Mouse (Mus musculus) erythroblast, embryonic 14.5 days (primary cell): ENCODE measurements around the gene Gm49368. TPM values are rescaled to one million over a fixed set of nuclear protein-coding genes. Genes with fewer than 3 reads are reported as not detected.
"Not testable (repeated sequence)": the region's sequence is repeated elsewhere in the genome, so short reads cannot be mapped to it uniquely, and the experiment has no call there.

Source experiments
- H3K27me3 ChIP-seq: 2 replicates; pipeline ENCODE4 v1.6.1; 2012; ENCODE audit warnings: inconsistent platforms; ENCODE audit not compliant: control insufficient read depth
- H3K36me3 ChIP-seq: 2 replicates; pipeline ENCODE4 v1.6.1; 2012; ENCODE audit warnings: mild to moderate bottlenecking, inconsistent platforms; ENCODE audit not compliant: control insufficient read depth
- H3K4me1 ChIP-seq: 2 replicates; pipeline ENCODE4 v1.6.1; 2012; ENCODE audit warnings: inconsistent platforms; ENCODE audit not compliant: control insufficient read depth
- H3K4me3 ChIP-seq: replicated peaks from 2 replicates; pipeline ENCODE3; 2012; ENCODE audit warnings: moderate library complexity, mild to moderate bottlenecking, inconsistent platforms
- H3K9me3 ChIP-seq: 2 replicates; pipeline ENCODE4 v1.6.1; 2012; ENCODE audit warnings: low read length, inconsistent platforms, mixed read lengths; ENCODE audit not compliant: control insufficient read depth
- GATA1 ChIP-seq: IDR thresholded peaks from 2 replicates; pipeline ENCODE4 v1.6.1; 2012; ENCODE audit warnings: low read length, inconsistent platforms, mixed read lengths
- TAL1 ChIP-seq: IDR thresholded peaks from 3 replicates; pipeline ENCODE4 v1.6.1; 2012; ENCODE audit warnings: low read length, inconsistent platforms, mixed read lengths
- polyA plus RNA-seq: library from polyadenylated mRNA; stranded (reverse); fragments of >175 nt; gene quantifications from 2 replicates; pipeline ENCODE4 v1.2.3, GENCODE M21; 2012

The Gm49368 gene
- polyA plus RNA-seq, 1 experiment, result not detected

GRCm38 (mm10) chr7:128031403-128031976 lies 31.0 kb upstream of the Gm49368 start:
- H3K9me3 ChIP-seq, result no peaks in the 10 kb centered on the region
- H3K27me3 ChIP-seq, result no peaks in the 10 kb centered on the region
- TF ChIP-seq TAL1 (no peak), GATA1 (no peak)
- H3K4me3 ChIP-seq, result no peak overlapping the region
- H3K4me1 ChIP-seq, result peaks cover 7% of the 10 kb centered on the region
- no peaks in the 10 kb centered on the region for H3K36me3 ChIP-seq

GRCm38 (mm10) chr7:128032290-128032988 lies 30.0 kb upstream of the Gm49368 start:
- Histone ChIP-seq H3K9me3 (no peaks in the 10 kb centered on the region), H3K4me1 (peaks cover 7% of the 10 kb centered on the region), H3K4me3 (no peak overlapping the region), H3K27me3 (no peaks in the 10 kb centered on the region), H3K36me3 (no peaks in the 10 kb centered on the region)
- TF ChIP-seq GATA1, result no peak
- TF ChIP-seq TAL1, result no peak

GRCm38 (mm10) chr7:128032989-128033293 lies 29.5 kb upstream of the Gm49368 start:
- Histone ChIP-seq H3K27me3 (no peaks in the 10 kb centered on the region), H3K4me3 (no peak overlapping the region), H3K9me3 (no peaks in the 10 kb centered on the region), H3K4me1 (peaks cover 7% of the 10 kb centered on the region), H3K36me3 (no peaks in the 10 kb centered on the region)
- TF ChIP-seq GATA1, result no peak
- TF ChIP-seq TAL1, result no peak

DNA sequence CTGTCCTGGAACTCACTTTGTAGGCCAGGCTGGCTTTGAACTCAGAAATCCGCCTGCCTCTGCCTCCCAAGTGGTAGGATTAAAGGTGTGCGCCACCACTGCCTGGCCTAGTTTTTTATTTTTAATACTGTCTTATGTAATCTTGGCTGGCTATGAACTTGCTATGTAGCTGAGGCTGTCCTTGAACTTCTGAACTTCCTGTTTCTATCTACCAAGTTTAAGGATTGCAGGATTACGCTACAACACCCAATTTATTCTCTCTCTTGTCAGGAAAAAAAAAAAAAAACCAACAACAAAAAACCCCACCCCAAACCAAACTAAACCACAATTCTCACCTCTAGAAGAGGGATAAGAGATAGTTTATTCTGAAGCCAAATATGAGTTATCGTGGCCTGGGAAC lies 28.9 kb upstream of the Gm49368 start:
- H3K36me3 ChIP-seq, result no peaks in the 10 kb centered on the region
- TF ChIP-seq TAL1 (no peak), GATA1 (no peak)
- H3K4me1 ChIP-seq, result peaks cover 7% of the 10 kb centered on the region
- no peak overlapping the region for H3K4me3 ChIP-seq
- no peaks in the 10 kb centered on the region for H3K27me3 ChIP-seq
- no peaks in the 10 kb centered on the region for H3K9me3 ChIP-seq

- H3K4me1 ChIP-seq, H3K36me3 ChIP-seq, H3K27me3 ChIP-seq, H3K4me3 ChIP-seq, H3K9me3 ChIP-seq: not testable (repeated sequence)
Observed at GRCm38 (mm10) chr7:128042161-128042820, 20.2 kb upstream of the Gm49368 start.

DNA sequence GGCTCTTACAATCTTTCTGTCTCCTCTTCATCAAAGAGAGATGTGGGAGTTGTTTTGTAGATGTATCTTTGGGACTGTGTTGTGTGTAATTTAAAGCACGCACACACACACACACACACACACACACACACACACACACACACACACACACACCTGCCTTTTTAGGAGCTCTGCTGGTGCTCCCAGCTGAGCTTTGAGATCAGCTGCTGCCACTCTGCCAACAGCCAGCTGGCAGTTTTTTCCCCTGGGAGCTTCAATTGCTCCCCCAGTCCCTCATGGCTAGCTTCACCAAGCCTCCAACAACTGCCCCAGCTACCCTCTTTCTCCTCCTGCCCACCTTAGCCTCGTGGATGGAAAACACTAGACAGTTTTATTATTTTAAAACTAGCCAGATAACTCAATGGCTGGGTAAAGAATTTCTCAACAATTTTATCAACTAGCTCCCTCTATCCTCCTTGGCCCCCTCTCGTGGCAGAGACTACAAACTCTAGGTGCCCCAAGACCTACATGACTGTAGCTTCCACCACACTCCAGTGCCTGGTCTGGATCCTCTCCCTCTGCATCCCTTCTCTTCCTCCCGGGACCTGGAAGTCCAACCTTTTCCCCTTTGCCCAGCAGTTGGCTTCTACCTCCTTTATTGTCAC lies 18.2 kb upstream of the Gm49368 start:
- Histone ChIP-seq H3K9me3 (no peaks in the 10 kb centered on the region), H3K36me3 (no peaks in the 10 kb centered on the region), H3K4me1 (no peaks in the 10 kb centered on the region), H3K27me3 (no peaks in the 10 kb centered on the region), H3K4me3 (no peak overlapping the region)
- TF ChIP-seq GATA1 (no peak), TAL1 (no peak)

- Histone ChIP-seq H3K36me3 (no peaks in the 10 kb centered on the region), H3K4me3 (no peak overlapping the region), H3K27me3 (no peaks in the 10 kb centered on the region), H3K9me3 (no peaks in the 10 kb centered on the region), H3K4me1 (peaks cover 2% of the 10 kb centered on the region)
- TF ChIP-seq TAL1 (no peak), GATA1 (no peak)
Observed at GRCm38 (mm10) chr7:128045640-128046039, 16.8 kb upstream of the Gm49368 start.

DNA sequence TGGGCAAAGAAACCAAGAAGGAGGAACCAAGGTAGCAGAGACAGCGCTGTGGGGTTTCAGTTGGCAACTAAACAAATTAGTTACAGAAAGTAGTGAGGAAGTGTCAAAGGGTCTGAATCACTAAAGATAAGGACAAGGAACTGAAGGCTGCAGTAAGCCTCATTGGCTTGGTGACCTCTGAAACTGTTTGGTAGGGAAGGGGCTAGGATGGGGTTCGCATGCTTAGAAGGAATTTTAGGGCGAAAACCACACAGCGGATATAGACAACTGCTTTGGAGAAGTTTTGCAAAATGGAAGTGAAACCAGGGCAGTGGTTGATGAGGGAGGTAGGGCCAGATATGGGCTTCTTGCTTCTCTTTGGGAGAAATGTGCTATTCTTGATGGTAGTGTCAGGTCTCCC lies 13.7 kb upstream of the Gm49368 start:
- H3K9me3 ChIP-seq, result no peaks in the 10 kb centered on the region
- TF ChIP-seq GATA1, result no peak
- TF ChIP-seq TAL1, result no peak
- H3K4me1 ChIP-seq, result peaks cover 7% of the 10 kb centered on the region
- no peaks in the 10 kb centered on the region for H3K27me3 ChIP-seq
- no peaks in the 10 kb centered on the region for H3K36me3 ChIP-seq
- no peak overlapping the region for H3K4me3 ChIP-seq

DNA sequence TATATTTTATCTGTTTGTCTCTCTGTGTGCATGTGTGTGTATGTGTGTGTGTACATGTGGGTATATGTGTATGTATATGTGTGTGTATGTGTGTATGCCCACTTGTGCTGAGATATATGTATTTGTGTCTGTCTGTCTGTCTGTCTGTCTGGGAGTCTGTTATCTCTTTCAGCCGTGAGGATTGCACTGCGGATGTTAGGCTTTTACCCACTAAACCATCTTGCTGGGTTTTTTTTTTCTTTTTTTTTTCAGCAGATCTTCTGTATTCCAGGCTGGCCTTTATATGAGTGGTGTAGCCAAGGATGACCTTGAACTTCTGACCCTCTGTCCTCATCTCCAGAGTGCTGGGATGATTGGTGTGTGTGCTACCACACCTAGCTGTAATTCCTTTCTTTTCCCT lies 13.2 kb upstream of the Gm49368 start:
- Histone ChIP-seq H3K36me3 (no peaks in the 10 kb centered on the region), H3K4me3 (no peak overlapping the region), H3K27me3 (no peaks in the 10 kb centered on the region), H3K4me1 (peaks cover 7% of the 10 kb centered on the region), H3K9me3 (no peaks in the 10 kb centered on the region)
- TF ChIP-seq GATA1, result no peak
- TF ChIP-seq TAL1, result no peak
